Mouse (Mus musculus): ENCODE measurements around the gene Lin7c.

Lin7c gene

DNA sequence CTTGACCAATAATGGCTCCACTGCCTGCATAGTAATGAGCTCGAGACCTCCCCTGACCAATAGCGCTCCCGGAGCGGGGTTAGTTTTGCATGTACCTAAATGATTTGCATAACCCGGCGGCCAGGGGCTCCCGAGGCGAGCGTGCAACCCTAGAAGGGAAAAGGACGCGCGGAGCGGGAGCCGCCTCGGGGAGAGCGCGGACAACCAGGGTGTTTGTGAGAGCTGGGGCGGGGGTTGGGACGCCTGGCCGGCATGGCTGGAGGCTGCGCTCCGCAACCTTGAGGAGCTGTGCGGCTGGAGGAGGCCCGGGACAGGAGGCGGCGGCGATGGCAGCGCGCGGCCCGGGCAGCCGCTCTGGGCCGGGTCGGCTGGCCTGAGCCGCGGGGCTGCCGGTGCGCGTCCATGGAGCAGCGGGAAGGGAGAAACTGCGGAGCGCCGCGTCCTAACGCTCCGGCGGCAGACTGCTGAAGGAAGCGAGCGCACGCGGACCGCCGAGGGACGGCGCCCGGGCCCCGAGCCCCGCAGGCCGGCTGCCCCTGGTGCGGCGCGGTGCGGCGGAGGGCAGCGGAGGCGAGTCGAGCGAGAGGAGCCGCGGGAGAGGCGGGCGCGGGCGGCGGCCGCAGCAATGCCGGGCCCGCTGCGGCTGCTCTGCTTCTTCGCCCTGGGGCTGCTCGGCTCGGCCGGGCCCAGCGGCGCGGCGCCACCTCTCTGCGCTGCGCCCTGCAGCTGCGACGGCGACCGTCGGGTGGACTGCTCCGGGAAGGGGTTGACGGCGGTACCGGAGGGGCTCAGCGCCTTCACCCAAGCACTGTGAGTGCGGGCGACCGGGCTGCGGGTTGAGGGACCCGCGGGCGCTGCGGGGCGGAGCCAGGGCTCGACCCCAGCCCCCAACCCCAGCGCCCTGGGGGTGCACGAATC is 27.1 kb downstream of the Lin7c start, which contains the start of gene Lgr4:
Lgr4 (plus strand) TSS at position 152 of the 918 bp plus-strand sequence.
- DNase-seq, result peak; percentile 96

DNA sequence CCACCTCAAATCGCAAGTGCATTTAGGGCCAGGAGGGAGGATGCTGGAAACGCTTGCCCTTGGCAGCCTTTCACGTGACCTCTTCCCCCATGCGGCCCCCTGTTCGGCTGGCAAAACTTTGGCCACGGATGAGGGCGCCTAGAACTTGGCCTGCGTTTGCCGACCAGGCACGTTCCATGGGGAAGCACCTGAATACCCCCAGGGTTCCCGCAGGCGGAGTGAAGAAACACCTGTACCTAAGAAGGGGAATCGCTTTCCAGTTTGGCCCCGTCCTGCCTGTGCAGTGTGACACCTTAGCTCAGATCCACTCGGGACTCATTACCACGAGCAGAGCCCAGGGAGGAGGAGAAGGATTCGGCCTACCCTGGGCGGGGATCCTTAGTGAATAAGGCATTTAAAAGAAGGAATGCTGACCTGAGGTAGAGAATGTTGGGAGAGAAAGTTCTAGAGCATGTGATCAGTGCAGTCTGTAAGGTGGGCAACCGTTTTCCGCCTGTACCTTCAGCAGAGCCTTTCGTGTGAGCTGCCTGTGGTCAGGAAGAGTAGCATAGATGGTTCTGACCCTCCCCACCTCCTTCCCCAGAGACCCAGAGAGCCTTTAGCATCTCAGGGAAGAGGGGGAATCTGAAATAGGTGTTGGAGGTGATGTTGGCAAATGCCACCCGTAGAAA is 28.1 kb downstream of the Lin7c start:
- peak; percentile 54 for DNase-seq

DNA sequence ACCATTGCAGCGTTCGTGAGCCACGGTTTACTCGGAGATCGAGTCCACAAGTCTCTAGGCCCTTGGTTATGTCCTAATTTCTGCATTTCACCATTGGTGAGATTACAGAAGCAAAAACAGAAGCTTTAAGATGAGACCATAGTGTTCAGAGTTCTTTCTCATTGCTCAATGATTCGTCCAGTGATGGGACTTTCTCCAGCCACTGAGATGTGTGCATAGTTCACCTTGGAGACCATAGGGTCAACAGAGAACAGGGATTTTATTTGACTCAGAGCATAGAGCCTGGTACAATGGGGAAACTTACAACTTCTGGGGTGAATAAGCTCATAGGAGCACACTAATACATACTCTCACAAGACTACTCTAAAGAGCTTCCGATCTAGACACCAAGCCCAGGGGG is 29.8 kb downstream of the Lin7c start:
- DNase-seq, result no peak

DNA sequence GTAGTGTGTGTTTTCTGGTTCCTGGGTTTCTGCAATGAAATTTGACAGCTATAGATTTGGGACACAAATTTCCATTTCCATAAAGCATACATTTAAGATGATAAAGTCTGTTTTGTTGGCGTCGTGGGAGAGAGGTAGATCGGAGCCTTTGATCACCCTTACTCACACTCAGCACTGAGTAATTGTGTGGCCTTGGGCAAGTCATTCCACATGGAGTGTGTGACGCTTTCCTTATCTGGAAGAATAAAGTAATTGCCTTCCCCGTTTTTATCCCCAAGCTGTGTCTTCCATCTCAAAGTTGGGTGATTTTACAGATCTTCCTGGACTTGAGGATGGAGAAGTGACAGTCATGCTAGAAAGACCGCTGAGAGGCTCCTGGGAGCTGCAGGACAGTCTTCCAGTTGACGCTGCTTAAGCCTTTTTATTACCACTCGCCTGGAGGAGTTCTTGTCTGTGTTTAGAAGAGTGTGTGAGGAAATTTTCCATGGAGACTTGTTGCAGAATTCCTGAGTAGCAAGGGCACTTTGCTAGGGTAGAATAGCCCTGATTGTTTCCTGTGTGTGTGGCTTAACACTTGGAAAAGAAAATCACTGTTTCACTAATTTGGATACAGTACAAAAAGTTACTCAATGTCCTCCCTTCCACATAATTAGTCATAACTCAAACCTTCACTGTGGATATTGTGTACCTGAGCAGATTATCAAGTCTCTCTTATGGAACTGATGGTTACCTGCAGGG is 30.8 kb downstream of the Lin7c start:
- DNase-seq, result no peak

DNA sequence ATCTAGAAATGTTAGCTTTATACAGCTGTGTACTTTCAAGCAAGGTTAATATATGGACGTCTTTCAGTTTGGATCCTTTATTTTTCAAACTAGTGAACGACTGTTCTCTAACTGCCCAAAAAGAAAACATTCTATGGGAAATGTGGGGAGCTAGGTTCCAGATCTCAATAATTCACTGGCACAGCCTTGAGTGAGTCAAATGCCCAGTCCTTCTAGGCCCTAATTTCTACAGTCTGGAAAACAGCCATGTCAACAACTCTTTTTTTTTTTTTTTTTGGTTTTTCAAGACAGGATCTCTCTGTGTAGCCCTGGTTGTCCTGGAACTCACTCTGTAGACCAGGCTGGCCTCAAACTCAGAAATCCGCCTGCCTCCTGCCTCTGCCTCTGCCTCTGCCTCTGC is 31.7 kb downstream of the Lin7c start:
- DNase-seq, result no peak

DNA sequence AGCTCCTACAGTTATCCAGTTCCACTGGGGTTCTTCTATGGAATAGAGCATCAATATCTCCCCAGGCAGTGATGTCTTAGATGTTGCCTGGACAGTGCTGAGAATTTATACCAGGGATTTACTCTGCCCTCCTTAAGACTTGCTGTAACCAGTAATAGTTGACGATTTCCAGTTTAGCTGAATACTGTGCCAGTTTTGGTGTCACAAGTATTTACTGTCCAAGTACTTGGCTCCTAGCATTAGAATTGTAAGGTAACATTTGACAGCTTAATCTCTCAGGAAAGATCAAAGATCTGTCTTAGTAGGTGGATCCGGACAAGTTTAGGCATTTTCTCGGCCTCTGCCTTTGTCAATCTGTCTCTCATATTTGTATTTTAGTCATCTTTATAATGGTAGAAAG is 32.4 kb downstream of the Lin7c start:
- DNase-seq, result no peak

DNA sequence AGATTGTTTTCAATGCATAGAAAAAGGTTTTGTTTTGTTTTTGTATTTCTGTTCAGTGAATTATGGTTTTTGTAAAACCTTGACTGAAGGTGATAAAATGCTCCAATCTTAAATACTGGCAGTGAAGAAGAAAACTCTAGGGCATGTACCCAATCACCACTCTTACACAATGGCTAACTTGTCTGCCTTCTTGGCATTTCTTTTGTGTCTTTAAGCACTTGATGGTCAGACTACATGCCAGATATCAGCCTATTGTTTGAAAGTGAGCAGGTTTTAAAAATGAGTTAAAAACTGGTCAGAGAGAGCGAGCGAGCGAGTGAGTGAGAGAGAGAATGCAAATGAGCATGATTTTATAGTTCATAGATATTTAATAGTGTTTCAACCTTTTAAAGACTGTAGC is 33.3 kb downstream of the Lin7c start:
- no peak for DNase-seq

DNA sequence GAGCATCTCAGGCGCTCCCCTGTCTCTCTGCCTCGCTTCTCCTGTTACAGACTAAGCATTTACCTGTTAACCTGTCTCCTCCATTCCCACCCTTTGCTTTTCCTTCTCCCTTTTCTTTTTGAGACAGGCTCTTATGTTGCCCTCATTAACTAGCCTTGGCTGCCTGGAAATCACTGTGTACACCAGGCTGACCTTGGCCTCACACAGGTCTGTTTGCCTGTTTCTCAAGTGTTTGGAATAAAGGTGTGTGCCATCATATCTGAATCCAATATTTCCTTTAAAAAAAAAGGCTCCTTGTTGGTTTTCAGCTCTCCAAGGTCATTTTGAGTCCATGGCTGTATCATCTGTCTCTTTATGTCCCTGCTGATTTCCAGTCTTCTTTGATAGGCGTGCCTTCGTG is 36.3 kb downstream of the Lin7c start:
- no peak for DNase-seq

DNA sequence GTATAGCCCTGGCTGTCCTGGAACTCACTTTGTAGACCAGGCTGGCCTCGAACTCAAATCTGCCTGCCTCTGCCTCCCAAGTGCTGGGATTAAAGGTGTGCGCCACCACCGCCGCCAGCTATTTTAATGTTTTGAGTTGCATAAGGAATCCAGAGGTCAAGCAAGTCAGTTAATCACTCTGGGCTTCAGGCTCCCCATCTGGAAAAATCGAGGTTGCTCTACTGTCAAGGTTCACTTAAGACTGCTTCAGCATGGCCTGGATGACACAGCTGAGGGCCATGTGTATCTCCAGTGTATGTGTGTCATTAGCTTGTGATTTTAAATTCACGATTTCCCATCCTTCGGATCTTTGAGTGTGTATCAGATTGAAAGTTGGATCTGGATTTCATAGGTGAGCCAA is 36.8 kb downstream of the Lin7c start:
- DNase-seq, result no peak

DNA sequence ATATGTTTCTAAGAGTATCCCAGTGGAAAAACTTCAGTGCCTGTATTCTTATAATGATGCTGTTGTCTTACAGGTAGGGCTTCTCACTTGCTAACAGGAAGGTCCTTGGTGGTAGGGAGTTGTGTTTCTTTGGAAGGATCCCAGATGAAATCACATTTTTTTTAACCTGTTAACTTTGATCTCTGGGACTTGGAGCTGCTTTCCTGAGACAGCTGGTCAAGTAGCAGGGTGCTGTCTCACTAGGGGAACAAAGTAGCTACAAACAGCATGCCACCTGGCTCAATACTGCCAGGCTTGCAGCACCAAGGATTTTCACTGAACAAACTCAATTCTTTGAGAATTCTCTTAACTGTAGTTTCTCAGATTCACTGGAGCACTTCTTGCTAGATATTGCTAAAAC is 37.2 kb downstream of the Lin7c start:
- peak; percentile 82 for DNase-seq

DNA sequence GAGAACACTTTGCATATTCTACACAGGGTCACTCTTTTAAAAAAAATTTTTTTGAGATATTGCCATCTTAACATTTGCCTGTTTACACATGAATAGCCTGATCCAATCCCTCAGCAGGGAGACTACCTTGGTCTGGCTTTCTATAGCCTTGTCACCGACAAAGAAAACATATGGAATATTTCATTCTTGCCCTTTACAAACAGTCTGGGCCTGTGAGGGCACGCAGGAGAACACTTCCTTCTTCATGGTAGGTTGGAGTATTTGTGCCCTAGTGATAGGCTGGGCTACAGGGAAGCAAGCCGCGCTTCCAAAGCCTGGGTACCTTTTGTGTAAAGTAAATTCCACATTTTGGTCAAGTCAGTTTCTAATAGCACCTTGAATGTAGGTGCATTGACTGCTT is 38.1 kb downstream of the Lin7c start:
- DNase-seq, result peak; percentile 62

DNA sequence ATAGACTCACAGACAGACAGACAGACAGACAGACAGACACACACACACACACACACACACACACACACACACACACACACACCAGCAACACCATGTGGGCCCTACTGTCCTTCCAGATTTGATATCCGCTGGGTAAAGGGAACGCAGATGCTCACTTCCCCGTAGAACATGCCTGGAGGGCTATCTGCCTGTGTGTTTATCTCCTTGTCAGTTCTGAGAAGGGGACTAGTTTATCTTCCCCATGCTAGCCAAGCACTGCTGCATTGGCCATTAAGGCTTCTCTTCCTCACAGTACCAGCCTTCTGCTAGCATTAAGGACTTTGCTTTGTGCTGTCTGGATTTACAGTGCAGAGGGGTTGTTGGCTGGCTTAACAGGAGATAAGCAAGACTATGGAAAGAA is 38.6 kb downstream of the Lin7c start:
- no peak for DNase-seq

DNA sequence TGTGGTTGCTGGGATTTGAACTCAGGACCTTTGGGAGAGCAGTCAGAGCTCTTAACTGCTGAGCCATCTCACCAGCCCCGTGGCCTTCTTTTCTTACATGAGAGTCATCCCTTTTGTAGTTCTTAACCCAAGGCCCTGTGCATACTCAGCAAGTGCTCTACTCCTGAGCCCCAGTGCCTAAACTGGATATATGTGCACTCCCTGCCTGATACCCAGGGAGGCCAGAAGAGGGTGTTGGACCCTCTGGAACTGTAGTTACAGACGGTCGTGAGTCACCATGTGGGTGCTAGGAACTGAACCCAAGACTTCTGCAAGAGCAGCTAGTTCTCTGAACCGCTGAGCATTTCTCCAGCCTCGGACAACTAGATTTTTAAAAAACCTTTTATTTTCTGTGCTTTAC is 39.7 kb downstream of the Lin7c start:
- no peak for DNase-seq

DNA sequence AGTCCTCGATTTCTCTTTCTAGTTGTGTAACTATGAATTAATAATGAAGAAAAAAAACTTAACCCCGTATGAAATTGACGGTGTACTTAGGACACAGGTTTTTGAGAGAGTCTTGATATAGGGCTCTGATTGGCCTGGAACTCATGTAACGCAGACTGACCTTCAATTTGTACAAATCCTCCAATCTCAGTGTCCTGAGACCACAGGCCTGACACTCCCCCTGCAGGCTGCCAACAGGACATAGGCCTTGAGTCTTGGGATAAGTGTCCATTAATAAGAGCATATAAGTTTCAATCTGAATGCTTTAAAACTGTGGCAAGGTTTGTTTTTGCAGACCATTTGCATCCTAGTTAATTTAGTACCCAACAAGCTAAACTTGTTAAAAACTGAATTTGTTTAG is 40.1 kb downstream of the Lin7c start:
- no peak for DNase-seq

DNA sequence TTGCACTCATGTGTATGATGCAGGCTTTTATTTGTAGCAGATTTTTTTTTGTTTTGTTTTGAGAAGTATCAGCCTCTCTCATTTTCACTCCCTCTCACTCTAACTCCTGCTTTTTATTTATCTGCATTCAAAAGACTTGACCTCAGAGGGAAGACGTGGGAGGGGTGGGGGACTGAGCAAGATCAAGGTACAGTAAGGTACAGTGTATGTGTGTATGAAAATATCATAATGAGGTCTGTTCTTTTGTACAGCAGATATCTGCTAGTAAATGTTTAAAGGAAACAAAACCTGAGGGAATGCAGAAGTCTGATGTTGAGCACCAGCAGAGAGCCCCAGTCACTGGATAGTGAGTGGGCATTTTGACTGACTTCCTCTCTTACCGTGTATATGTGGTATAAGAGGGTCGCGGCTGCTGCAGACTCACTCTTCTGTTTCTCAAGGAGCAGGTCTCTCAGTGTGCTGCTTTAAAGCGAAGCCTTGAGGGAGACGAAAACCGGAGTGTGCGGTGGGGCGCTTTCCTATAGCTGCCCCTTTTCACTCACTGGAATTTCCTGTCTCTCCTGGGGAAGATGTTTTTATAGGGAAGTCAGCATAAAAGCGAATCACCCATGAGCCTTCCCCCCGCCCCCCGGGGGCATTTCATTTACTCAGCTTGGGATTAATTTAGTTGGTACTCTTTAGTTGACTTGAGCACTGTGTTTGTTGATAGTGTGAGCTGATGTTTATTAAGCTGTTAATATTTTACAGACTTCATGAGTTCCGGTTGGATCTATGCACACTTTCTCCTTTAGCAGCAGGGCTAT is 41.5 kb downstream of the Lin7c start:
- DNase-seq, result no peak

DNA sequence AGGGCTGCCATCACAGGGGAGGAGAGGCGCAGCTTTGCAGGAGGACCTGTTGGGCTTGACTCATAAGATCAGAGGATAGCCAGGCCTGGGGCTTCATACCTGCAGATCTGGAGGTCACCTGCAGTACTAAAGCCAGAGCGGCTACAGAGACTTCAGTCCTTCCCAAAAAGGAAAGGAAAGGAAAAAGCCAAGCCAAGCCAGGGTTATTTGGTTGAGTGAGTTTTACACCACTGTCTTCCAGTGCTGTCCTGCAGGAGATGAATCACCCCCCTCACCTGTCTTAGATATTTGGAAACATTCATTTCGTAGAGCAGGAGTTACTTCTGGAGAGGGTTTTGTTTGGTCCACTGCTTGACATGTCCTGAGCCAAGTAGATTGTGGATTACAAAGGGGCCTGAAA is 42.5 kb downstream of the Lin7c start:
- DNase-seq, result no peak

DNA sequence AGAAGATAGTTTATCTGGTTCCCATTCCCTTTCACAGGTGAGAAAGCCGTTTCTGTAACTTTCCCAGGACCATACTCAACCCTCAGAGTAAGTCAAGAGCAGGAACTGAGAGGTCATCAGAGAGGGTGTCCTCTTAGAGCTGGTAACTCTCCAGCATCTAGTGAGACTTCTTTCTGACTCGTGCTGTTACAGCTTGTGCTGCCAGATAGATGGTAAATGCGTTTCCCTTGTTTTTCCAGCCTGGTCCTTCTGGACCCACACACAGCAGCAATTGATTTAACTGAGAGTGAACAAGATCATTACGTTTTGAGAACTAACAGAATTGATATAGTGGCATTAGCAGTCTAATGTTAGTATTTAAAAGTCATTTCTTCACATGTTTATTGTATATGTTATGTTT is 43.4 kb downstream of the Lin7c start:
- DNase-seq, result no peak

DNA sequence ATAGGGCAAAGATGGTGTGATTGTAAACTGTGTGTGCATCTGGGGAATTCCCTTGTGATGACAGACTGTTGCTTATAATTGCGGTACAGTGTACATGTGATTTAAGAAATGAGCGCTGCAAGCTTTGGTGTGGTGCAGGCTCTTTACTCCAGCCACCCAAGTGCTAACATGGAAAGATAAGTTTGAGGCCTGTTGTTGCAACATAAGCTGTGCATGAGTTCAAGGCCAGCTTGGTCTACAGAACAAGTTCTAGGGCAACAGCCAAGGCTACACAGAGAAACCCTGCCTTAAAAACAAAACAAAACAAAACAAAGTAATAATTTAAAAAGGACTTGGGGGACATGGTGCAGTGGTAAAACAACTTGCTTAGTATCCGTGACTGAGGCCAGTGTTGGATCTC is 44.5 kb downstream of the Lin7c start:
- no peak for DNase-seq

DNA sequence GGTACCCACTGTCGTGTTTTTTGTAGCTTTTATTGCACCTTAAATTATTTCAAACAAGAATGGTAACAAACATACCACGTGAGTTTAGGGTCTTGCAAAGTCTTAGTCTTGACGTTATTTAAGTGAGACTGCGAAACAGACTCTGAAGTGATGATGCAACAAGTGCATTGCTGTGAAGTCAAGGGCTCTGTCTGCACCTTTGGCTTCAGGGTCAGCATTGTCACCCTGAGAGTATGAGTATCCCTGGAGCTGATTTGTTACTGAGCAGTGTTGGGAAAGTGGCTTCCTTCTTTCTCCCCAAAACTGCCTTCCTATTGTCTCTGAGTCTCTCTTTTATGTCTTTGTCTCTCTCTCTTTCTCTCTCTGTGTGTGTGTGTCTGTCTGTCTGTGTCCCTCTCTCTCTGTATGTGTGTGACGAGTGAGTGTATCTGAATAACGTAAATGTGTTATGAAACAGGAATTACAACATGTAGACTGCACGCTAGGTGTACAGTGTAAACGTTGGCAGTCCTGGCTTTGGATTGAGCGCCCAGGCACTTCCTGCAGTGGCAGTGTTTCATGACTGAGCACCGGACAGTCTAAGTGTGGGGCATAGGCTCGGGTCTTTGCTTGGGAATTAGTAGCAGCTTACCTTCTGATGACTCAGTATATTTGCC is 45.2 kb downstream of the Lin7c start:
- DNase-seq, result no peak

DNA sequence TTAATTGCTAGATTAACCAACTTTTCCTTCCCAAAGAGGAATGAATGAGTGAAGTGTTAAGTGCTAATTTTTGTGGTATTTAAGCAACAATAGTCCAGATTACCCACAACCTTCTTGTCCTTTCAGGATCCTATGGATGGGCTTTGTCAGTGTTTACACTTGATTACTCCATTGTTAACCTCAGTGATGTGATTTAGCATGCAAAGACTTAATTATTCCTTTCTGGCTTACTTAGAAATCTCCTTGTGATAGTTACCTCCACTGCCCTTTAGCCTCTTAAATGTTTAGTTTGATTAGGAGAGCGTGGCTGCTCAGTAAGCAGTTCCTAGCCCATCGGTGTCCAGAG is 45.7 kb downstream of the Lin7c start:
- DNase-seq, result no peak

DNA sequence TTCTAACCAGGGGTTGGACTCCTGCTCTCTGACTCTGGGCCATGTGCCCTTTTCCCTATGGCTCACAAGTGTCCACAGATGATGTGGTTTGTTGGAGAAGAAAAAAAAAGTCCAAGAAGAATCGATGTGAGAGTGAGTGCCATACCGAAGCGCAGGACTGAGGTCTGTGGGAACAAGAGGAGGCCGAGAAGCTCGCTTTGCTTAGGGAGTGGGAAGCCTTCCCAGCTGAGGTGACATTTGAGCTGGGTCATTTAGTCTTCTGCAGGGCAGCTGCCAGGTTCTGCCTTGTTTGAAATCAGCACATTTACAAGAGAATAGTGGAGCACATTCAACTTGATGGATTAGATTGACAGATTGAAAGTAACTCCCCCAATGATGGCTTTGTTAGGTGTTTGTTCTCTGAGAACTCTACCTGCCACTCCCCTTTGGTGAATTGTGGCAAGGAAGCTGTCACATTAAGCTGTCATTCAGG is 51.4 kb downstream of the Lin7c start:
- DNase-seq, result no peak
